Mouse (Mus musculus) urinary bladder, postnatal 14 days (tissue): ENCODE measurements at regions not wholly inside any gene's neighbourhood (a gene's known extent, or its start where the extent isn't known, plus 50 kb on each side); places are given as distances from the start of the nearest gene placed in this dataset.
A peak's percentile ranks its signal among the peaks of the same experiment; 100 is the strongest.
"Not testable (repeated sequence)": the region's sequence is repeated elsewhere in the genome, so short reads cannot be mapped to it uniquely, and the experiment has no call there.

Experiments used
- DNase-seq: peaks from one replicate; pipeline ENCODE4 v3.0.0; 2021; ENCODE audit warnings: low spot score

- DNase-seq = not testable (repeated sequence)
Observed at GRCm38 (mm10) chr14:19217916-19218315, 200.8 kb downstream of the Gm21738 start.

GRCm38 (mm10) chr14:19208507-19208906 lies 210.2 kb downstream of the Gm21738 start:
- DNase-seq = no peak

GRCm38 (mm10) chr14:19180203-19180602 lies 238.5 kb downstream of the Gm21738 start:
- not testable (repeated sequence) for DNase-seq

- not testable (repeated sequence) for DNase-seq
Observed at GRCm38 (mm10) chr14:19178060-19178459, 240.7 kb downstream of the Gm21738 start.

- DNase-seq = no peak
Observed at GRCm38 (mm10) chr14:19175288-19175687, 243.4 kb downstream of the Gm21738 start.

GRCm38 (mm10) chr14:19170300-19171022 lies 248.3 kb downstream of the Gm21738 start:
- not testable (repeated sequence) for DNase-seq

- no peak for DNase-seq
Observed at GRCm38 (mm10) chr14:19166821-19167220, 251.9 kb downstream of the Gm21738 start.

- DNase-seq = peak; percentile 6
Observed at GRCm38 (mm10) chr14:19139875-19140274, 245.8 kb upstream of the Ube2e2 start.

GRCm38 (mm10) chr14:19131532-19131931 lies 237.5 kb upstream of the Ube2e2 start:
- no peak for DNase-seq
